Mouse (Mus musculus) right cerebral cortex, postnatal 36 days (tissue): Measurements from ENCODE around the gene En1.
A peak's percentile ranks its signal among the peaks of the same experiment; 100 is the strongest.

ENCODE experiments used
- DNase-seq, 2 experiments: peaks; one replicate each; pipeline ENCODE4 v3.0.0; 2022; ENCODE audit warnings: low spot score in 2 of 2, mixed read lengths in 1 of 2

En1 gene

DNA sequence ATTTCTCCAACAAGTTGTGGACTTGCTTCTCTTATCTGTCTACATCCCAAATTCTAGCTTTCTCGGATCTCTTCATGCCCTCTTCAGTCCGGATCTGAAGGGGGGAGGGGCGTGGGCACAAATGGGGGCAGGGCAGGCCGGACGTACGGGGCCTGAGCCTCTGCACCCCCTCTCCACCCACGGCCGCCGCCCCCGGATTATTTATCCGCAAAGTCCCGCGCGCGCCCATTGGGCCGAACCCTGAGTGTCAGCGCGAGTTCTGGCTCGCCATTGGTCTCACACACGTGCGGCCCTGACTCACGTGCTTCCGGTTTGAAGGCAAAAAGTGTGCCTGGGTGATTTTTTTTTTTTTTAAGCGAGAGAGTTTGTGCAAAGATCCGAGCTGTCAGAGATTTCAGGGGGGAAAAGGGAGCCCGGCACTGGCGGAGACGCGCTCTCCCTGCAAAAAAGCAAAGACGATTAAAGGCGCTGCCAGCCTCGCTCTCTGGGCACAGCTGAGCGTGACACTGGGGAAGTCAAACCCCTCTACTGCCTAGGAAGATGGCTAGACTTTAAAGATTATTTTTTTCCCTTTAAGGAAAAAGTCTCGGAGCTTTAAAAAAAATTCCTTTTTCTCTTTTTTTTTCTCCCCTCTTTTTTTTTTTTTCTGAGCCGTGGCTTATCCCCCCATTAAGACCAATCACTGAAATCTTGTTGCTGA lies at the start of gene En1:
Gene En1 (plus strand): TSS at position 388 of the 700 bp plus-strand sequence.
- DNase-seq = no peak

DNA sequence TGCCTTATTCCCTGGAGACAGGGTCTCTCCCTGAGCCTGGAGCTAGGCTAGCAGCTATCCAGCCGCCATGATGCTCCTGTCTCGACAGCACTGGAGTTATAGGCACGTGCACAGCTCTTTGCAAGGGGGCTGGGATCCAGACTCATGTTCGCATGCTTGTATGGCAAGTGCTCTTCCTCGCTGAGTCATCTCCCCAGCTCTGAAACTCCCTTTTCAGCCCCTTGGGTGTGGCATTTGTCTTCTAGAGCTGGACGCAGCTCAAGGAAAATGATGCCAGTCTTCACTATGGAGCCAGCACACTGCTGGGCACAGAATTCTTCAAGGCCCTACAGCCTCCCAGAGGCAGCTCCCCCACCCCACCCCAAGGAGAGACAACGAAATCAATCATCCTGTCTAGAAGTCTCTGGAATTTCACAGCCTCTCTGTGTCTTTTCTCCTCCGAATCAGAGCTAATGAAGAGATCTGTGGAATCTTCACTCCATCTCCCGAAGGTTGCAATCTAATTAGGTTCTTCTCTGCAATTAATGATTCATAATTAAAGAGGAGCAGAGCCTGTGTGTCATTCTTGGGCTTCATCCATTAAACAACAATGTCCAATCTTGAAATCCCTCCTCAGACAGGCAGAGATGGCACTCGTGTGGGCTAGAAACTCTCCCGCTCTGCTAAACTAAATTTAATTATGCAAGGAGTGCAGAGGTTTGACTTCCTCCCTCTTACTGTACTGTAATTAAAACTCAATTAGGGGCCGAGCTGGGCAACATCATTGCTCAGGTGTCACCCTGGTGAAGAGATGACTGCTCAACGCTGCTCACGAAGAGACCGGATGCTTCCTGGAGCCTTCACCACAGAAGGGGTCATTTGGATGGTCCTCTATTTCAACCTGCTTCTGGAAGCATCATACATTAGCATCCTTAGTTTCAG lies 45.0 kb upstream of the En1 start:
- DNase-seq = no peak

DNA sequence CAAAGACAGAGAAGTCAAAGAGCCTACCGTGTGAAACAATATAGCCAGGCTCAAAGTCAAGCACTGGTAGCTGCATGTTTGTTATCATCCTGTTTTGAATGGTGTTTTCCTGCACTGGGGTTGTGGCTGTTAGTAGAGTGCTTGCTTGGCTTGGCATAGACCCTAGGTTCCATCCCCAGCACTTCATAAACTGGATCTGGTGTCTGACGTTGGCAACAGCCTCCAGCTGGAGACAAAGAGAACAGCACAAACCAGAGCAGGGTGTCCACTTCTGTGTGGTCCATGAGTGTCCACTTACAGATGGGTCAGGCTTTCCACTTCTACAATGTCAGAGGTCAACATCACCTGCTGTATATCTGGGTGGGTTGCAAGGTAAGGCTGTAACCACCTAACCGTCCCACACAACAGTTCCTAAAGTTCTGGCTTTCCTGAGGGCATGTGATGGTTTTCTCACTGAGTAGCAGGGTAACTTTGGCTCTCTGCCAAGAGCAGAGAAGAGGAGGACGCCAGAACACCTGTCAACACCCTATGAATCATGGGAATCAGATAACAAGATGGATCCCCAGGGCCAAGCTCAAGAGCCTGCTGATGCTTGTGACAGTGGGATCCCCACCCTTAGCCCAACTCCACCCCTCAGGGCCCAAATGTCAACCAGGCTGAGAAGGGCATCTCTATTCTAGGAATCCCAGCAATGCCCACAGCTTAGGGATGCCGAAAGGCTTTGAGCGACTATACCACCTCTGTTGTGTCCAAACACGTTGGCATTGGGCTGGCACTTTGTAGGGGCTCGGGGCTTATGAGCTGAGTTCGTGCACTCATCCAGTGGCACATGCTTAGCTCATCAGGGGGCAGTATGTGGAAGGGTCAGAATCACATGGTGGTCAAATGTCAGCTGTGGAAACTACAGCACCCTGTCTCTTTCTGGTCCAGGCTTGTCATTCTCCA lies 43.6 kb upstream of the En1 start:
- no peak for DNase-seq

DNA sequence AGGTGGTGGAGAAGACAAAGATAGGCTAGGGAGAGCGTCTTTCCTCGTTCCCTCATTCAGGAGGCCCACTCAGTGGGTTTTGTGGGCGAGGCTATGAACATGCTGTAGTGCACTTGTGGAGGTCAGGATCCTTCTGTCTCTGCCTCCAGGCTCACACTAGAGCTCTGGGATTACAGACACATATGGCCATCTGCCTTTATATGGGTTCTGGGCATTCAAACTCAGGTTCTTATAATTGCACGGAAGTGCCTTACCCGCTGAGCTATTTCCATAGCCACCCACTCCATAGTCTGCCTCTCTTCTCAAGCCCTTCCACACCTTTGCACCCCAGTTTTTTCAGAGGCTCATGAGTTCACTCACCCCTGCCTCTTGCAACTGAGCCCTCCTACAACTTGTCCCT lies 42.3 kb upstream of the En1 start:
- no peak for DNase-seq

DNA sequence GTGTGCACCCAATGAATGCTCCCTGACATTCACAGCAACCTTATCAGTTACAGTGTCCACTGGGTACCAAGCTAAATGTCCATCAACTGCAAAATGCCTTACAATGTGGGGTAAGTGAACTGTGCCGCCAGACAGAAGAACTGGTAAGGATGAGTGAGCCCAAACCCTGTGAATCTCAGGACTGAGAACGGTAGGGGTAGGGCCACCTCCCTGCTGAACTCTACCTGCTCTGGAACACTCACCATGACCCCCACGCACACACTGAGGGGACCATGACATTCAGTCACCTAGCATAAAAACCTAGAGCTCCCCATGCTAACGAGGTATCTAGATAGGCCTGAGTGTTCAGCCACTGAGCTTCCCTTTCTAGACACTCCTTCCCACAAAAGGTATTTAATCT lies 20.9 kb upstream of the En1 start:
- DNase-seq = no peak

DNA sequence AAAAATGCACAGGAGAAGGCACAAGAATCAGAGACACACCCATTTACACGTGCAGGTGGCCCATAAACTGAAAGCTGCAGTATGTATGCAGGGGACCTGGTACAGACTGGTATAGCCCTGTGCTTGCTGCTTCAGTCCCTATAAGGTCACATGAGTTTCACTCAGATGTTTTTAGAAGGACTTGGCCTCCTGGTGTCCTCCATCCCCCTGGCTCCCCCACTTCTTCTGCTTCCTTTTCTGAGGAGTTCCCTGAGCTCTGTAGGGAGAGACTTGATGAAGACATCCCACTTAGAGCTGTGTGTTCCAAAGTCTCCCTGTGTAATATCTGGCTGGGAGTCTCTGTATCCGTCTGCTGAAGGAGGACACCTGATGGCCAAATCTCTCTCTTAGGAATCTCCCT lies 16.7 kb upstream of the En1 start:
- DNase-seq = no peak

DNA sequence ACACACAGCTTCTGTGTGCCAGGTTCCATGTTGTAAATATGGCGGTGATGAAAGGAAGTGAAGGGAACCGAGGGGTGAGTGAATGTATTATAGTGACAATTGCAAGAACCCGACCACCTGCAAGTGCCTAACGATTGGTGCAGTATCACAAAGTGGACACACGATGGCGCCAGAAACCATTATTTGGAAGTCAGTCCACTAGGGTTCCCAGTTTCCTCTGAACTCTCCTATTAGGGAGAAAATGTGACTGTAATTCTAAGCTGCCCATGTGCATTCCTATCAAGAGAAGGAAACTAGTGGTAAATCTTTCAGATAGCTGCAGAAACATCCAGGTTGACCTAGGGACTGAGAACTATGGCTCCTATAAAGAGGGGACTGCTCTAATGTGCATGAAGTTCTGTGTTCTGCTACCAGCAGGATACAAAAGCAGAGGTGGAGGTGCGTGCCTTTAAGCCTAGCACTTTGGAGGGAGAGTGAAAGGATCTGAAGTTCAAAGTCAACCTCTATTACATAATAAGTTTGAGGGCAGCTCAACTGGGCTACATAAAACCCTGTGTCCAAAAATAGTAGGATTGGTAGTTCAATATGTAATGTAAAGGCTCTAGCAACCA lies 15.6 kb upstream of the En1 start:
- peak in 1 of 2 experiments; percentile 37 for DNase-seq

DNA sequence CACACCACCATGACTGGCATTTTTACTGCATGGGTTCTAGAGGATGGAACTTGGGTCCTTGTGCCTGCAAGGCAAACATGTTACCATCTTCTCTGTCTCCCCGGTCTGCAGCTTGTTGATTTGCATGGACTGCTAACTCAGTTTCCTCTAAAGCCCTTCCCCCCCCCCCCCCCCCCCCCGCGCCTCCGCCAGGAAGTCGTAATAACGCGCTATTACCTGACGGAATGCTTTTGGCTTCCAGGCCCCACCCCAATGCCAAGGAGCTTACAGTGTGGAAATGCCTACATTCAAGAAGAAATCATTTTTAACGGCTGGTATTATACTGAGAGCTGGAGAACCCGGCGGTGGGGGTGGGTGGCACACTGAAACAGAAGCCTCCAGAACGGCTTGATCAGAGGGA lies 14.8 kb upstream of the En1 start:
- no peak for DNase-seq

DNA sequence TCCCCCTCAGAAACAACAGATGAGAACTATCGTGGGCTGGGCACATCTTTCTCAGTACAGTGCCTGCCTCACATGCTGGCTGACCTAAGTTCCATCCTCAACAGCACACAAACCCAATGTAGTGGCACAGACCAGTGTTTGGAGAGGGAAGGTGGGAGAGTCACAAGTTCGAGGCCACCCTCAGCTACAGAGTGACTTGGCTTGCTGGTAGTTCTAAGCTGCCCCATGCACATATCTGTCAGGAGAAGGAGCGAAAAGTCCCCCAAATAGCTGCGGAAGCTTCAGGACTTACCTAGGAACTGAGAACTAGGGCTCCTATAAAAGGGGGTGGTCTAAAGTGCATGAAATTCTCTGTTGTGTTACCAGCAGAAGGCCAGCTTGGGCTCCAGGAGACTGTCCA lies 14.3 kb upstream of the En1 start:
- no peak for DNase-seq

DNA sequence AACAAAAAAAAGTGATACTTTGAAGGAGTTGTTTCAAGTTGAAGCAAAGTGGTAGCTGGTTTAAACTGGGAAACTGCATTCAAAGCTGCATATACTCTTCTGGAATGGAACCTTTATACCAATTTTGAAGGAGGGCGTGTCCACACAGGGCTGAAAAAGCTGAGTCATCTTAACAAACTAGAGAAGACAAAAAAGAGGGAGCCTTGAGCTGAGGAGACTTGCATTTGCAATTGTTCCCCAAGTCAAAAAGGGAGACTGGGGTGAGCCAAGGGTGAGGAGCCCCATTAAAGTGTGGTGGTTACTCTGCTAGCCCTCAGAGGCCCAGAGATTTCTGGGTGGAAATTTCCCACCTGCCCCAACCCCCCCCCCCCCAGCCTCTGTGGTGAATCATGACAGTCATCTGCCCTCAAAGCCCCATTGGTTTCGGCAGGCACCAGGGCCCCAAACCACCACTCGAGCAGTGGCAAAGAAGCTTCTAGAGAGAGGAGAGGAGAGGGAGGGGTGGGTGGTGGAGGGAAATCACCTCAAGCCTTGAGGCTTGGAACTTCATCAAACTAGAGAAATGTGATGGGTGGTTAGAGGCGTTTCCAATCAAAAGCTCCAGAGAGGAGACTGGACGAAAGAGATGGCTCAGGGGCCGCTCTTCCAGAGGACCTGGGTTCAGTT lies 13.7 kb upstream of the En1 start:
- DNase-seq = no peak

DNA sequence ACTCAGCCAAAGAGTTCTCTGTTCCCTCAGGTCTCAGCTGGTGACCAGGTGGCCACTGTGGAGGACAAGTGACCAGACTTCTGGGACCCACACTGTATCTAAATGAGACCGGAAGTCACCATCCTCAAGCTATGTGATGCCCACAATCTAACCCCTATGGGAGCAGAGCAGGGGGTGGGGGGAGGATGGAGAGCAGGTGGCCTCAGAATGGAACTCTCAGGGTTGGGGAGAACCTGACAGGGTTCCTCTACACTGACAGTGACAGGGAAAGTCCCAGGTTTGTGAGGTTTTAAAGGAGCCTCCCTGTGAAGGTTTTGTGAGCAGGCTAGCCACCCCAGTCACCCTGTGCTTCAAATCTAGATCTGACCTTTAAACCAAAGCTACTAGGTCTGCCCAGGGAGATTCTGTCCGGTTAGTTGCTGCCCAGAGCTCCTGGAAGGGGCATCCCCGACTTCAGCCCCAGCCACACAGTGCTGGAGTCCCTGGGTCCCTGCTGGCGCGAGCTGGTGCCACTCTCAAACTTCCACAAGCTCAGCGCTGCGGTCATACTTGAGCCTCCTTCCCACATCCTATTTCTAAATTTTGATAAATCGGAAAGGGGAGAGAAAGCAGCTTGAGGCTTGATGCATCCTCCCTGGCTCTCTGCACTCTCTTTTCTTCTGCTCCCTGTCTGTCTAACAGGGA lies 8.8 kb upstream of the En1 start:
- DNase-seq = no peak

DNA sequence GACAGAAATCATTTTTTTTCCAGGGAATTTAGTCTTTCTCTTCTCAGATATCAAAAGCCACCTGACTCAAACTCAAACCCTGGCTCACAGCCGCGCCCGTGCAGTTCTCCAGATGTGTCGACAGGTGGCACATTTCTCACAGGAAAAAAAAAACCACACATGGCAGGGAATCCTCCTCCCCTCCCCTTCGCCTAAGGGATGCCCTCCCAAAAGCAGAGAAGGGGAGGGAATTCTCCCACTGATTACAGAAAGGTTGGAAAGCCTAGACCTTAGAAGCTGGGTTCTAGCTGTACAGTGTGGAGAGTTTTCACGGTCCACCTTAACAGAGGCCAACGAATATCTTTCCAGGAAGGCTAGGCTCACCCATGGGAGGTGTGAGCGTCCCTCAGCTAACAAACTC lies 7.6 kb upstream of the En1 start:
- no peak for DNase-seq

DNA sequence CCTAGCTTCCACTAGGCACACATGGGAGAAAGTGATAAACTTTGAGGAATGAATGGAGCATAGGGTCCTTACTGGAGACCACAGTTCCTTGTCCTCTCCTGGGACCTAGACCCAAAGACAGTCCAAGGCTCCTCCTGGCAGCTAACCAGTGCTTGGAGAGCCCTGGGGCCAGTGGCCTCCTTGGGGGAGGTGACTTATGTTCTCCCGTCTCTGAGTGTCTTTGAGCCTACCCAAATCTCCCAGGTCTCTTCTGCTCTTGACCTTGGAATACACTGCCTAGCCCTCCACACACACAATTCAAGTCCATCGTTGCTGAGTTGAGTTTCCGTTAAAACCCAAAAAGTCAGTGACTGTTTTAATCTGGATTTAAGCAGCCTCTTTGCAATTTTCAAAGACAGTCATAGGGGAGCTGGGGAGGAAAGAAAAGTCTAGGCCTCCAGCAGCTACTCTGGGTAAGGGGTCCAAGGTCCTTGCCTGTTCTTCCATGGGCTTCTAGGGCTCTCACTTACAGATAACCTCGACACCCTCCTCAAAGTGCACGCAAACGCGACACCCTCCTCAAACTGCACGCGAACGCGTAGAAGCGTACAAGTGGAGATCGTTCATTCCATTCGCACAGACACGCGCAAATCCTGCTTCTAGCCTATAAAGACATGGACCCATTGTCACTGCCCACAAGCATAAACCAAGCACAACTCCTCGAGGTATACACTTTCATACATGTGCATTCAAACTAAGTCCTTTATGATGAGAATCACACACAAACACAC lies 6.6 kb upstream of the En1 start:
- DNase-seq = no peak

DNA sequence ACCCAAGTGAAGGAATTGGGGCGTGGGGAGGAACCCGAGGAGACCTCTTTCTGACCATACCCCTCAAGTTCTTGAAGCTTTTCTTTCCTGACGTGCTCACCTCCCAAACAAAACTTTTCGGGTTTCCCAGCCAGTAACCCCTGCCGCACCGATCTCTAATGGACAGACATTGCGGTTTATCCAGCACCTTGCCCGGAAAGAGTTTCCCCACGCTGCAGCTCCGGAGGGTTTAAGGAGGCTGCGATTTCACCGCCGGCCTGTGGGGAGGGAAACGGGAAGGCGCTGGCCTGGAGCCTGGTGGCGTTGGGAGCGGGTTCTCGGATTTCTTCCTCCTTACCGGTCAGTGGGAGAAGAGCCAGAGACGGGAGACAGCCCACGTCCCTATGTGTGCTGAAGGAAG lies 5.9 kb upstream of the En1 start:
- no peak for DNase-seq

DNA sequence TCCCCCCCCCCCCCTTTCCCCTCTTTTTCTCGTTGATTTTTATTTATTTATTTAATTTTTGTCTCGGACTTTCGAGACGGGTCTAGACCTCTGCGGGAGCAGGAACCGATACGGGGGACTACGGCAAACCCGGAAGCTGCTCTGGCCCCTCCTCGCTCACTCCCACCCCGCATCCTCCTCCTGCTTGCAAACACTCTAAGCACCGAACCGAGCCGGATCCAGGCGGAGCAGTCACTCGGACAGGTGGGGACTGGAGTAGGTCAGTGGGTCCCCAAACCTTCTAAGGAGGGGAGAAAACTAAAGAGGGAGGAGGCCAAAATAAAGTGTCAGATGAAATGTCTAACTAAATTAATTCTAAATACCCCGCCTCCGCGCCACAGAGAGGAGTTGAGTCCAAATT lies 5.4 kb upstream of the En1 start:
- no peak for DNase-seq

DNA sequence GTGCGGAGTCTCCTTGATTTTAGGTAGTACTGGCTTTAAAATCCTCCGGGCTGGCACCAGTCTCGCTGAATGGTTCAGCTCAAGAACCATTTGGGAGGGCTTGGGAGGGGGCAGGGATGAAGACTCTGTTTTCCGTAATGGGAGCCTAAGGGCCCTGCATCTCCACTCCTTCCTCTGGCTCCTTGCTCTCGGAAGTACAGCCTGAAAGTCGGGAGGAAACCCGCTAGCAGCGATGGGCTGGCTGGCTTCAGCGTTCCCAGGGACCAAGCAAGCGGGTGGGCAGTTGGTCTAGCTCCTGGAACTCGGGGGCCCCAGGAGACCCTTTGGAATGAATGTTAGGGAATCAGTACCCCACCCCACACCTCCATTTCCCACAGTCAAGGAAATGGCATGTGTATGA lies 4.9 kb upstream of the En1 start:
- no peak for DNase-seq

DNA sequence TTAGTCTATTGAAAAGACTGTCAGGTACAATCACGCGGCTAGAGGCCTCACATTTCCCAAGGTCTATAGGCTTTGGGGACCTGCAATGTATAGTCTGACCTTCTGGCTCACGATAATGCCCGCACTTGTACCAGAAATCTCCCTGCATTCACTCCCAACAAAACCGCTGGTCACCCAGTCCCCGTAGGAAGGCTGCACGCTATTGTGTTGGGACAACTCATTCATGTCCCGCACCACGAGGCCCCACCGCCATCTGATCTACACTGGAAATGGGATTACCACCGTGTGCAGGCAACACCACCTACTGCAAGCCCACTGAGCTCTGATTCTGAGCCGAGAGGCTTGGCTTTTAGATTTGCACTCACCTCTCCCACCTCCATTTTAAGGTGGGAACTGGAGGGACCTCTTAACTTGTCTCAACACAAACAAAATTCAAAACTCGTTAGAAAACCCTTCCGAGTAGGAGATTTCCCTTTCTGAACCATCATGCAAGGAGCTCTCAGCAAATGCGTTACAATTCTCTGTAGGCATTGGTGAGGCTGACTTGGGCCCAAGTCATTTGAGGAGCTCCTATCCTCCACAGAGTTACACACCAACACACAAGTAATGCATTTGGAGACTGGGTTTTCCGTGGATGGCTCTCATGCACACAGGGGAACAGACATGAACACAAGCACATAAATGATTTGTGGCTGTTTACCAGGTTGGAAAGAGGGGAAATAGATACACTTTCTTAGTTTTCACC lies 3.9 kb upstream of the En1 start:
- DNase-seq = no peak

DNA sequence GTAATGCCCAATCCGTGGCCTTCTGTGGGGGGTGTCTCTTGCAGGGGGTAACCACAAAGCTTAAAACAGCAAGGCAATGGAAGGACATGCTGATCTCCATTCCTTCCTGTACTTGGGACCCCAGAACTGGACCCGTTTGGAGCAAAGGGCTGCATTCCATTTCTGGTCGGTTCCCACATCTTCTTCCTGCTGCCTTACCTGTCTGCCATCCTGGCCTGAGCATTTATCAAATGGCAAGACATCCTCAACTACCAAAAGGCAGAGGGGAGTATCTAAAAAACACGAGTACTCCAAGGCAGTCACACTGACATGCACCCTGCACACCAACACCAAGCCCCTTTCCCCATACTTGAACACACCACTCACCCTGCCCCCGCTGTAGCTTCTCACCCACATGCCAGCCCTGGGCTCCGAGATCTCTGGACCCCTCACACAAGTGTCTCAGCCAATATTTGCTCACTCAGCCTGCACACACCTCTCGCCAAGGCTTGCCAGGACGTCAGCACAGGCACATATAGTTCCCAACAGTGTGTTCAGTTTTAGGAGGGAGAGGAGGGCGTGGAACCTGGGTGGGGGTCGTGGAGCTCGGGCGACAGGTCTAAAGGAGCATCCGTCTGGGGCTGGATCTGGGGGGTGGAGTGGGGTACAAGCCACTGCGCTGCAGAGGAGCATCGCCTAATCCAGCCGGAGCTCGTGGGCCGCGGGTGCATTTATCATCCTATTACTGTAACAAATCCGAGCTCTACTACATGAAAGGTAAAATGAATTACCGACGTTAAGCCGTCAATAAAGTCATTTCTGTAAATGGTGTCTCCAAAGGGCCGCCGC lies 2.7 kb upstream of the En1 start:
- DNase-seq = no peak
